Comparison of ENCODE assay signal across 8 mouse cellular contexts in the genomic region with DNA sequence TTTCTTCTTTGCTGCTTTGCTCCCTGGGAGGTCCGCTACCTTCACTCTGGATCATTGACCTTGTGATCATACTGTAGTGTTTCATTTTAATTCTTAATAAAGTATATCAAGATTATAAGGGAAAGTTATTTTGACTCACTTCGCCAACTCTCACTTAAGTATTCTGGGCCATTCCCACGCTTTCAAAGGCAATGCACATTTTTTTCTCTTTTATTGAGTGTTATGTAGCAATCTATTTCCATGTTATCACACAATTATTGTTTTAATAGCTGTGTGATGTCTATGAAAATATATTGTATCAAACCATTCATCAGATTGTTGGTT. TPM values are rescaled to one million over a fixed set of nuclear protein-coding genes. Genes with fewer than 3 reads are reported as not detected.
DNase-seq lines count a peak whose midpoint lies in the region; ATAC-seq and TF ChIP-seq lines count a peak whose summit lies in the region.

A gene (minus strand): TSS at position 25 of the 324 bp plus-strand sequence.

- intact Hi-C loops in heart, postnatal 14 days (cut with DNase I) = no loop called here

- H3K9me3 ChIP-seq in heart, embryonic 10.5 days = no peaks in the 10 kb centered on the region
- no peaks in the 10 kb centered on the region for H3K9me3 ChIP-seq in forebrain, embryonic 11.5 days (ENCODE audit: control insufficient read depth, low read length)
- no peaks in the 10 kb centered on the region for H3K9me3 ChIP-seq in limb, embryonic 10.5 days (replicated peaks)
- H3K9me3 ChIP-seq in stomach, embryonic 14.5 days (ENCODE audit: control insufficient read depth, low read depth, low read length) = no peaks in the 10 kb centered on the region

- WGBS in heart, embryonic 10.5 days = 57% methylated on average over 3 of the region's 3 CpGs
- 39% methylated on average over 3 of the region's 3 CpGs for WGBS in forebrain, embryonic 11.5 days
- WGBS in limb, embryonic 10.5 days = 60% methylated on average over 3 of the region's 3 CpGs
- 44% methylated on average over 3 of the region's 3 CpGs for WGBS in stomach, embryonic 14.5 days

- ATAC-seq in forebrain, embryonic 11.5 days (replicated peaks; ENCODE audit: low FRiP score) = no peak
- ATAC-seq in stomach, embryonic 14.5 days (ENCODE audit: insufficient number of reproducible peaks, insufficient read depth, low FRiP score, low read depth) = no peak
- no peak for ATAC-seq in CD4-positive, CD25-positive, alpha-beta regulatory T cell, adult 4 months

- no peak for TF ChIP-seq CTCF in C2C12 (IDR thresholded peaks at IDR 0.05; ENCODE audit: control insufficient read depth, insufficient read depth, insufficient read length)

- H3K27ac ChIP-seq in heart, embryonic 10.5 days = peak within 1 kb of the TSS; percentile 91
- no peak within 1 kb of the TSS for H3K27ac ChIP-seq in forebrain, embryonic 11.5 days (ENCODE audit: low read depth, low read length)
- H3K27ac ChIP-seq in limb, embryonic 10.5 days = peak within 1 kb of the TSS; percentile 86
- peak within 1 kb of the TSS; percentile 48; the same call in 1 of the 2 replicates for H3K27ac ChIP-seq in stomach, embryonic 14.5 days (ENCODE audit: low read length)

- H3K4me2 ChIP-seq in forebrain, embryonic 11.5 days (ENCODE audit: low read depth, low read length, severe bottlenecking) = peak within 1 kb of the TSS; percentile 70
- peak within 1 kb of the TSS; percentile 65 for H3K4me2 ChIP-seq in stomach, embryonic 14.5 days (replicated peaks; ENCODE audit: low read depth, low read length)

- no peaks in the 10 kb centered on the region for H3K79me3 ChIP-seq in C2C12 (ENCODE audit: low read depth)

- peak within 1 kb of the TSS; percentile 71 for H3ac ChIP-seq in C2C12 (ENCODE audit: control insufficient read depth, insufficient read length, low read depth)

- no peaks in the 10 kb centered on the region for H3K4me1 ChIP-seq in heart, embryonic 10.5 days
- H3K4me1 ChIP-seq in forebrain, embryonic 11.5 days (replicated peaks; ENCODE audit: control insufficient read depth, insufficient read depth, low read length) = no peaks in the 10 kb centered on the region
- H3K4me1 ChIP-seq in limb, embryonic 10.5 days = peaks cover 13% of the 10 kb centered on the region
- 0 out of 2 replicates have a peak, but pooled peaks cover 8% of the 10 kb centered on the region for H3K4me1 ChIP-seq in stomach, embryonic 14.5 days (ENCODE audit: control insufficient read depth, insufficient read depth, low read length)

- no peaks in the 10 kb centered on the region for H3K36me3 ChIP-seq in heart, embryonic 10.5 days
- H3K36me3 ChIP-seq in C2C12 (ENCODE audit: control insufficient read depth, insufficient read depth) = no peaks in the 10 kb centered on the region
- no peaks in the 10 kb centered on the region for H3K36me3 ChIP-seq in forebrain, embryonic 11.5 days (ENCODE audit: control insufficient read depth, insufficient read depth, low read length)
- H3K36me3 ChIP-seq in limb, embryonic 10.5 days = no peaks in the 10 kb centered on the region
- no peaks in the 10 kb centered on the region for H3K36me3 ChIP-seq in stomach, embryonic 14.5 days (ENCODE audit: control insufficient read depth, insufficient read depth, low read length)

- H3K4me3 ChIP-seq in heart, embryonic 10.5 days = peak within 1 kb of the TSS; percentile 85
- H3K4me3 ChIP-seq in C2C12 (ENCODE audit: insufficient read depth, poor library complexity, severe bottlenecking) = peak within 1 kb of the TSS; percentile 43
- H3K4me3 ChIP-seq in forebrain, embryonic 11.5 days (ENCODE audit: low read depth, low read length) = peak within 1 kb of the TSS; percentile 70
- peak within 1 kb of the TSS; percentile 72 for H3K4me3 ChIP-seq in limb, embryonic 10.5 days
- H3K4me3 ChIP-seq in stomach, embryonic 14.5 days (ENCODE audit: low read depth, low read length) = peak within 1 kb of the TSS; percentile 76

- DNase-seq in heart, embryonic 10.5 days (ENCODE audit: low spot score) = no peak
- no peak for DNase-seq in heart, postnatal 14 days
- DNase-seq in forebrain, embryonic 11.5 days (ENCODE audit: low spot score) = no peak
- DNase-seq in limb, embryonic 10.5 days (ENCODE audit: low spot score) = no peak
- DNase-seq in right cerebral cortex, postnatal 14 days = no peak

- no peaks in the 10 kb centered on the region for H3K27me3 ChIP-seq in heart, embryonic 10.5 days (ENCODE audit: insufficient read depth, poor library complexity, severe bottlenecking)
- no peaks in the 10 kb centered on the region for H3K27me3 ChIP-seq in C2C12 (ENCODE audit: control insufficient read depth, insufficient read depth, insufficient read length)
- no peaks in the 10 kb centered on the region for H3K27me3 ChIP-seq in forebrain, embryonic 11.5 days (ENCODE audit: control insufficient read depth, insufficient read depth, low read length)
- no peaks in the 10 kb centered on the region for H3K27me3 ChIP-seq in limb, embryonic 10.5 days (ENCODE audit: low read depth, poor library complexity, severe bottlenecking)
- H3K27me3 ChIP-seq in stomach, embryonic 14.5 days (ENCODE audit: control insufficient read depth, insufficient read depth, low read length) = no peaks in the 10 kb centered on the region

- peak within 1 kb of the TSS; percentile 81 for H3K9ac ChIP-seq in forebrain, embryonic 11.5 days (ENCODE audit: low read length)
- peak within 1 kb of the TSS; percentile 73 for H3K9ac ChIP-seq in stomach, embryonic 14.5 days (replicated peaks; ENCODE audit: low read depth, low read length)

- H3K79me2 ChIP-seq in C2C12 (ENCODE audit: control insufficient read depth, insufficient read depth) = no peaks in the 10 kb centered on the region

TF ChIP-seq in C2C12, 6 proteins besides CTCF, POLR2A, EP300 and RAD21:
- TF ChIP-seq MYOD1 (IDR thresholded peaks at IDR 0.05; ENCODE audit: control insufficient read depth, insufficient read length, low read depth) = no peak
- TF ChIP-seq MYOG (IDR thresholded peaks at IDR 0.05; ENCODE audit: control insufficient read depth, extremely low read depth, insufficient read length) = no peak
- TF ChIP-seq CEBPB (IDR thresholded peaks at IDR 0.05; ENCODE audit: low read depth) = no peak
- TF ChIP-seq USF1 (IDR thresholded peaks at IDR 0.05; ENCODE audit: low read depth) = no peak
- TF ChIP-seq FOSL1 (IDR thresholded peaks at IDR 0.05; ENCODE audit: insufficient read depth, low read length, poor library complexity, severe bottlenecking) = no peak
- no peak for TF ChIP-seq MAX (IDR thresholded peaks at IDR 0.05)

RNA-seq across cellular contexts. Expression of the gene that starts here (rescaled TPM):
- polyA plus RNA-seq in heart, embryonic 10.5 days (2016; fragmentation: Nextera tagmentation; extraction: Ambion mirVana) = 5.6 and 6.8 TPM in 2 replicates
- total RNA-seq in heart, postnatal 14 days (2021) = 1 to 10 TPM; 4.6 to 4.8 TPM
- polyA plus RNA-seq in C2C12 (2012; fragmentation: generic; extraction: Trizol) = 3.9 TPM
- 7.3 and 9.6 TPM in 2 replicates for polyA plus RNA-seq in forebrain, embryonic 11.5 days (2014; fragmentation: Nextera tagmentation; extraction: Ambion mirVana)
- 5.2 and 5.9 TPM in 2 replicates for polyA plus RNA-seq in limb, embryonic 10.5 days (2016; fragmentation: Nextera tagmentation; extraction: Ambion mirVana)
- 6.2 and 7.1 TPM in 2 replicates for polyA plus RNA-seq in stomach, embryonic 14.5 days (2014; fragmentation: Nextera tagmentation; extraction: Ambion mirVana)
- polyA plus RNA-seq in CD4-positive, CD25-positive, alpha-beta regulatory T cell, adult 4 months (2017; shearing (Covaris generic)) = not detected
